Mouse (Mus musculus): ENCODE data around the gene Frmpd1.

The Frmpd1 gene

GRCm38 (mm10) chr4:45320159-45320816 lies 135.6 kb downstream of the Frmpd1 start:
- DNase-seq (ENCODE audit: low read depth, low spot score): peak; percentile 61

GRCm38 (mm10) chr4:45331139-45331538 lies 146.5 kb downstream of the Frmpd1 start:
- no peak for DNase-seq (ENCODE audit: low read depth, low spot score)

- DNase-seq (ENCODE audit: low read depth, low spot score): no peak
Measured at GRCm38 (mm10) chr4:45332466-45332865, 147.8 kb downstream of the Frmpd1 start.
